Mouse (Mus musculus) MEL (cell line): ENCODE measurements at regions not wholly inside any gene's neighbourhood (a gene's known extent, or its start where the extent isn't known, plus 50 kb on each side); places are given as distances from the start of the nearest gene placed in this dataset.

Source experiments
- CTCF ChIP-seq, 3 experiments: IDR thresholded peaks in 2 of 3; conservative IDR thresholded peaks in 1 of 3; 2 replicates each; pipeline ENCODE4 v1.5.1; 2011 to 2012; ENCODE audit warnings: low read length in 3 of 3, low read depth in 2 of 3, mild to moderate bottlenecking in 2 of 3, improper control_type of control experiment in 1 of 3, inconsistent platforms in 1 of 3, mixed read lengths in 1 of 3, moderate library complexity in 1 of 3; ENCODE audit not compliant: control insufficient read depth in 1 of 3, insufficient read depth in 1 of 3, poor library complexity in 1 of 3, severe bottlenecking in 1 of 3
- EP300 ChIP-seq, 2 experiments: IDR thresholded peaks; 2 replicates each; pipeline ENCODE4 v1.6.1; 2011; ENCODE audit warnings: improper control_type of control experiment in 2 of 2, low read length in 2 of 2, low read depth in 1 of 2, mild to moderate bottlenecking in 1 of 2
- HCFC1 ChIP-seq: IDR thresholded peaks from 2 replicates; pipeline ENCODE4 v1.6.1; 2012; ENCODE audit warnings: low read depth, mild to moderate bottlenecking, inconsistent platforms, low read length, improper control_type of control experiment, moderate library complexity
- MAFK ChIP-seq: IDR thresholded peaks from 2 replicates; pipeline ENCODE4 v1.6.1; 2011; ENCODE audit warnings: low read depth, mild to moderate bottlenecking, low read length, improper control_type of control experiment, borderline replicate concordance
- MXI1 ChIP-seq: IDR thresholded peaks from 2 replicates; pipeline ENCODE4 v1.6.1; 2011; ENCODE audit warnings: mild to moderate bottlenecking, low read depth, low read length, improper control_type of control experiment
- POLR2A ChIP-seq, 2 experiments: IDR thresholded peaks; 2 replicates each; pipeline ENCODE4 v1.6.1; 2011 to 2012; ENCODE audit warnings: low read length in 2 of 2, mild to moderate bottlenecking in 2 of 2, control low read depth in 1 of 2, improper control_type of control experiment in 1 of 2, low read depth in 1 of 2, moderate library complexity in 1 of 2; ENCODE audit not compliant: control insufficient read depth in 1 of 2, insufficient read depth in 1 of 2, poor library complexity in 1 of 2
- TAL1 ChIP-seq: IDR thresholded peaks from 2 replicates; pipeline ENCODE4 v1.6.1; 2012; ENCODE audit warnings: mild to moderate bottlenecking, inconsistent platforms, low read length, moderate library complexity, mixed read lengths
- USF1 ChIP-seq: IDR thresholded peaks from 2 replicates; pipeline ENCODE4 v1.6.1; 2014; ENCODE audit warnings: low read depth, mild to moderate bottlenecking, inconsistent platforms, low read length, improper control_type of control experiment, moderate library complexity
- ZC3H11A ChIP-seq: IDR thresholded peaks from 2 replicates; pipeline ENCODE4 v1.6.1; 2012; ENCODE audit warnings: low read depth, mild to moderate bottlenecking, inconsistent platforms, low read length, improper control_type of control experiment
- ZNF384 ChIP-seq: IDR thresholded peaks from 2 replicates; pipeline ENCODE4 v1.6.1; 2012; ENCODE audit warnings: low read depth, mild to moderate bottlenecking, inconsistent platforms, low read length, improper control_type of control experiment

- TF ChIP-seq MXI1 (no peak), ZNF384 (no peak), CTCF (IDR thresholded peaks at IDR 0.05 in 2 of 3, conservative IDR thresholded peaks at IDR 0.05 in 1 of 3; ENCODE audit: control insufficient read depth in 1 of 3, insufficient read depth in 1 of 3, low read depth in 2 of 3, low read length in 3 of 3, poor library complexity in 1 of 3, severe bottlenecking in 1 of 3) (no peak), ZC3H11A (no peak), POLR2A (IDR thresholded peaks at IDR 0.05; ENCODE audit: control insufficient read depth in 1 of 2, insufficient read depth in 1 of 2, low read depth in 1 of 2, low read length in 2 of 2, poor library complexity in 1 of 2) (no peak), HCFC1 (no peak), MAFK (no peak), TAL1 (no peak), USF1 (no peak), EP300 (IDR thresholded peaks at IDR 0.05; ENCODE audit: low read depth in 1 of 2, low read length in 2 of 2) (no peak)
Measured at GRCm38 (mm10) chr7:51175211-51175610, 335.6 kb upstream of the Ano5 start.
